Comparison of ENCODE assay signal across 8 mouse cellular contexts in the genomic region with DNA sequence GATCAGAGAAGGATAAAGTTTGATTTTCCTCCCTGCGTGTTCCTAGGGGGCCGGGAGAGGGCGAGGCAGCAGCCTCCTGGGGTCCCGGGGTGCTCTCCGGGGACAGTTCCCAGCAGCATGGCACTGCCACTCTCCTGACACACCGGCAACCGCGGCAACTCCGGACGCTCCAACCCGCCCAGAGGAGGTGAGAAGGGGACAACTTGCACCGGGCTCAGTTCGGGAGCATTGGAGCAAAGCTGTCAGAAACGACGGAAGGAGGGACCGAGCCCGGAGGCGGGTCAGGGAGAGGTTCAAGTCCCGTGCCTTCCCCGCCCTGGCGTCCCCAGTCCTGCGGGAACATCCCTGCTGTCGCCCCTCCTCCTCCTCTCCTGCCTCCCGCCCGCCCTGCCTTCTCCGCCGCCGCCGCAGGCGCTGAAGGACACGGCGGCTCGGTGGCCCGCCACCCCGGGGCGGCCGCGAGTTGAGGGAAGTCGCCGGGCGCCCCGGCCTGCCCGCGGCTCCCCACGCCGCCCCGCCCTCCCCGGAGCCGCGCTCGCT. TPM values are rescaled to one million over a fixed set of nuclear protein-coding genes. Genes with fewer than 3 reads are reported as not detected.
DNase-seq lines count a peak whose midpoint lies in the region; ATAC-seq and TF ChIP-seq lines count a peak whose summit lies in the region.
"Had no signal": no experiment of that assay in that cellular context is flagged by ENCODE, and none has a peak within 500 bp of the region (broad histone marks: within the 10 kb centered on the region; RNA-seq: fewer than 3 reads in every experiment).

Gene Gm10322 (plus strand): TSS at position 83 of the 540 bp plus-strand sequence.

- under 1% methylated on average over 50 of the region's 51 CpGs for WGBS in cerebellum, adult 2 months
- 0% methylated on average over 17 of the region's 51 CpGs for WGBS in hindbrain, embryonic 11.5 days

- peak; percentile 88 for ATAC-seq in hindbrain, embryonic 11.5 days (ENCODE audit: low FRiP score)

- H3K27me3 ChIP-seq in cerebellum, adult 2 months (ENCODE audit: control insufficient read depth, insufficient read depth, low read length): no peaks in the 10 kb centered on the region
- H3K27me3 ChIP-seq in hindbrain, embryonic 11.5 days (ENCODE audit: control insufficient read depth, insufficient read depth, low read length): no peaks in the 10 kb centered on the region
- no peaks in the 10 kb centered on the region for H3K27me3 ChIP-seq in megakaryocyte, embryonic 14.5 days (replicated peaks)

- no peak for TF ChIP-seq POLR2A in cerebellum, adult 2 months (IDR thresholded peaks at IDR 0.05; ENCODE audit: borderline replicate concordance, insufficient read depth, low read length)

- H3K9ac ChIP-seq in hindbrain, embryonic 11.5 days (ENCODE audit: low read depth, low read length): peak within 1 kb of the TSS; percentile 92

- no peak for TF ChIP-seq CTCF in cerebellum, adult 2 months (IDR thresholded peaks at IDR 0.05; ENCODE audit: borderline replicate concordance, insufficient read depth, low read depth, low read length)

- H3K36me3 ChIP-seq in hindbrain, embryonic 11.5 days (ENCODE audit: control insufficient read depth, insufficient read depth, low read length): no peaks in the 10 kb centered on the region
- H3K36me3 ChIP-seq in megakaryocyte, embryonic 14.5 days (replicated peaks; ENCODE audit: low read length): peaks cover 19% of the 10 kb centered on the region

- no peaks in the 10 kb centered on the region for H3K9me3 ChIP-seq in hindbrain, embryonic 11.5 days (ENCODE audit: control insufficient read depth, low read length)
- H3K9me3 ChIP-seq in megakaryocyte, embryonic 14.5 days: no peaks in the 10 kb centered on the region

- peaks cover 6% of the 10 kb centered on the region; the same call in 1 of the 2 replicates for H3K4me1 ChIP-seq in cerebellum, adult 2 months (ENCODE audit: control insufficient read depth, insufficient read depth, low read length)
- 0 out of 2 replicates have a peak, but pooled peaks cover 4% of the 10 kb centered on the region for H3K4me1 ChIP-seq in hindbrain, embryonic 11.5 days (replicated peaks; ENCODE audit: control insufficient read depth, insufficient read depth, low read length)
- peaks cover 48% of the 10 kb centered on the region for H3K4me1 ChIP-seq in megakaryocyte, embryonic 14.5 days

- peak within 1 kb of the TSS; percentile 63 for H3K4me3 ChIP-seq in cerebellum, adult 2 months (replicated peaks; ENCODE audit: insufficient read depth, low read depth, low read length)
- peak within 1 kb of the TSS; percentile 82 for H3K4me3 ChIP-seq in hindbrain, embryonic 11.5 days (ENCODE audit: low read depth, low read length)
- peak within 1 kb of the TSS; percentile 94 for H3K4me3 ChIP-seq in megakaryocyte, embryonic 14.5 days (replicated peaks)

- peak within 1 kb of the TSS; percentile 52 for H3K4me2 ChIP-seq in hindbrain, embryonic 11.5 days (replicated peaks; ENCODE audit: low read depth, low read length)

- peak; percentile 91 for DNase-seq in ZHBTc4 (ENCODE audit: low read depth, low spot score)
- DNase-seq in cerebellum, adult 2 months: peak; percentile 73 to 82
- DNase-seq in forelimb bud, embryonic 11.5 days (ENCODE audit: low read depth, low spot score): peak; percentile 48
- peak; percentile 74 for DNase-seq in hindbrain, embryonic 11.5 days (ENCODE audit: low spot score)
- DNase-seq in left cerebral cortex, adult 8-10 months (ENCODE audit: low spot score in 2 of 2): peak; percentile 48
- peak; percentile 30 to 47 for DNase-seq in right cerebral cortex, postnatal 36 days (ENCODE audit: low spot score in 2 of 2)

- H3K27ac ChIP-seq in cerebellum, adult 2 months (ENCODE audit: insufficient read depth, low read length): peak within 1 kb of the TSS; percentile 30
- H3K27ac ChIP-seq in hindbrain, embryonic 11.5 days (ENCODE audit: low read depth, low read length): peak within 1 kb of the TSS; percentile 70; the same call in 1 of the 2 replicates

RNA-seq across cellular contexts. Expression of gene Gm10322, which starts in this region (rescaled TPM):
- not detected in 2 replicates for polyA plus RNA-seq in cerebellum, adult 2 months (2012; rRNA removed)
- polyA plus RNA-seq in hindbrain, embryonic 11.5 days (2014; fragmentation: Nextera tagmentation; extraction: Ambion mirVana): not detected in 2 replicates
- not detected for total RNA-seq in left cerebral cortex, adult 8-10 months (2022)
- not detected in 2 replicates for polyA plus RNA-seq in megakaryocyte, embryonic 14.5 days (2012; ENCODE audit: insufficient read depth, low replicate concordance)
- total RNA-seq: layer of hippocampus, postnatal 36 days had no signal

Comparison
In these comparisons a context has a peak if more than half of its experiments do, and no peak if none do; other contexts are left out.
1. Peak in every context shown above with its lines: DNase-seq, ATAC-seq, H3K4me3 ChIP-seq and H3K27ac ChIP-seq.
2. Peak in DNase-seq, H3K4me3 ChIP-seq and H3K27ac ChIP-seq in cerebellum, adult 2 months; RNA of the gene not detected or under 1 TPM.
3. Peak in DNase-seq, ATAC-seq, H3K4me3 ChIP-seq, H3K27ac ChIP-seq, H3K9ac ChIP-seq and H3K4me2 ChIP-seq in hindbrain, embryonic 11.5 days; RNA of the gene not detected or under 1 TPM.
4. Peak in DNase-seq in left cerebral cortex, adult 8-10 months; RNA of the gene not detected or under 1 TPM.
5. DNase-seq: peak in every context shown above with its lines; median percentile 91 in ZHBTc4; 78 in cerebellum, adult 2 months; 74 in hindbrain, embryonic 11.5 days; 48 in forelimb bud, embryonic 11.5 days; 48 in left cerebral cortex, adult 8-10 months; 38 in right cerebral cortex, postnatal 36 days.